Mouse (Mus musculus): ENCODE data around the gene Susd4. TPM values are rescaled to one million over a fixed set of nuclear protein-coding genes. Genes with fewer than 3 reads are reported as not detected.

Gene Susd4
- polyA plus RNA-seq, 1 experiment from 2014 or later, result 19.3 TPM

GRCm38 (mm10) chr1:182937486-182938120, 173.9 kb downstream of the Susd4 start:
- Histone ChIP-seq H3K27me3 (no peaks in the 10 kb centered on the region), H3K4me1 (peaks cover 6% of the 10 kb centered on the region; the same call in 1 of the 2 replicates), H3K36me3 (replicated peaks) (no peaks in the 10 kb centered on the region), H3K9ac (no peak overlapping the region), H3K9me3 (no peaks in the 10 kb centered on the region), H3K27ac (no peak overlapping the region), H3K4me3 (replicated peaks) (no peak overlapping the region), H3K4me2 (no peak overlapping the region)
- ATAC-seq (ENCODE audit: low FRiP score), result no peak
- 52% methylated on average over 10 of the region's 10 CpGs for WGBS

- 76% methylated on average over 2 of the region's 2 CpGs for WGBS
- Histone ChIP-seq H3K4me3 (replicated peaks) (no peak overlapping the region), H3K4me1 (peaks cover 6% of the 10 kb centered on the region; the same call in 1 of the 2 replicates), H3K27me3 (no peaks in the 10 kb centered on the region), H3K36me3 (replicated peaks) (no peaks in the 10 kb centered on the region), H3K9me3 (no peaks in the 10 kb centered on the region), H3K27ac (no peak overlapping the region), H3K9ac (no peak overlapping the region), H3K4me2 (no peak overlapping the region)
- no peak for ATAC-seq (ENCODE audit: low FRiP score)
Observed at GRCm38 (mm10) chr1:182941921-182942320, 178.3 kb downstream of the Susd4 start.

GRCm38 (mm10) chr1:182943911-182944310, 180.3 kb downstream of the Susd4 start:
- Histone ChIP-seq H3K4me1 (peaks cover 6% of the 10 kb centered on the region; the same call in 1 of the 2 replicates), H3K4me3 (replicated peaks) (no peak overlapping the region), H3K27ac (no peak overlapping the region), H3K9me3 (no peaks in the 10 kb centered on the region), H3K36me3 (replicated peaks) (no peaks in the 10 kb centered on the region), H3K27me3 (no peaks in the 10 kb centered on the region), H3K9ac (no peak overlapping the region), H3K4me2 (no peak overlapping the region)
- ATAC-seq (ENCODE audit: low FRiP score), result no peak
- 85% methylated on average over 3 of the region's 3 CpGs for WGBS

- Histone ChIP-seq H3K27me3 (no peaks in the 10 kb centered on the region), H3K27ac (no peak overlapping the region)
Observed at GRCm38 (mm10) chr1:182944638-182945037, 181.0 kb downstream of the Susd4 start.

GRCm38 (mm10) chr1:182945561-182945960, 181.9 kb downstream of the Susd4 start:
- WGBS, result 81% methylated on average over 6 of the region's 6 CpGs
- Histone ChIP-seq H3K27ac (no peak overlapping the region), H3K36me3 (replicated peaks) (no peaks in the 10 kb centered on the region), H3K27me3 (no peaks in the 10 kb centered on the region), H3K9me3 (no peaks in the 10 kb centered on the region), H3K4me1 (peaks cover 6% of the 10 kb centered on the region; the same call in 1 of the 2 replicates), H3K4me3 (replicated peaks) (no peak overlapping the region), H3K9ac (no peak overlapping the region), H3K4me2 (no peak overlapping the region)
- no peak for ATAC-seq (ENCODE audit: low FRiP score)

More at GRCm38 (mm10) chr1:182944638-182945037, 181.0 kb downstream of the Susd4 start:
- no peak overlapping the region for H3K4me3 ChIP-seq (replicated peaks)
- H3K4me2 ChIP-seq, result no peak overlapping the region
- no peaks in the 10 kb centered on the region for H3K36me3 ChIP-seq (replicated peaks)
- WGBS, result 84% methylated on average over 5 of the region's 5 CpGs
- no peak overlapping the region for H3K9ac ChIP-seq
- no peak for ATAC-seq (ENCODE audit: low FRiP score)
- peaks cover 6% of the 10 kb centered on the region; the same call in 1 of the 2 replicates for H3K4me1 ChIP-seq
- no peaks in the 10 kb centered on the region for H3K9me3 ChIP-seq

Other genes starting within 250 kb of the Susd4 start
- gene Capn2, start 246.3 kb upstream of the Susd4 start, polyA plus RNA-seq (2016; fragmentation: Nextera tagmentation; extraction: Ambion mirVana), result 91.6 and 95.6 TPM in 2 replicates
- 0.08 and 0.10 TPM in 2 replicates for gene Capn8, start 198.9 kb upstream of the Susd4 start, polyA plus RNA-seq (2016; fragmentation: Nextera tagmentation; extraction: Ambion mirVana)
- gene Ccdc185, start 14.7 kb upstream of the Susd4 start, polyA plus RNA-seq (2016; fragmentation: Nextera tagmentation; extraction: Ambion mirVana), result not detected in 2 replicates
- gene Tlr5, start 190.9 kb downstream of the Susd4 start, polyA plus RNA-seq (2016; fragmentation: Nextera tagmentation; extraction: Ambion mirVana), result 0.17 and 0.31 TPM in 2 replicates

Data from forebrain, embryonic 12.5 days (tissue).